Mouse (Mus musculus) lung, adult 2 months (tissue): ENCODE data around the gene Orai2.

ENCODE experiments used
- CTCF ChIP-seq: fragments of 200-500 bp; IDR thresholded peaks from 2 replicates; pipeline ENCODE4 v1.5.1; 2011; ENCODE audit warnings: mild to moderate bottlenecking, low read length, control low read depth; ENCODE audit not compliant: insufficient read depth
- POLR2A ChIP-seq: fragments of 200-500 bp; IDR thresholded peaks from 2 replicates; pipeline ENCODE4 v1.6.1; 2011; ENCODE audit warnings: low read depth, mild to moderate bottlenecking, control low read depth, low read length, borderline replicate concordance; ENCODE audit errors: extremely low read depth

DNA sequence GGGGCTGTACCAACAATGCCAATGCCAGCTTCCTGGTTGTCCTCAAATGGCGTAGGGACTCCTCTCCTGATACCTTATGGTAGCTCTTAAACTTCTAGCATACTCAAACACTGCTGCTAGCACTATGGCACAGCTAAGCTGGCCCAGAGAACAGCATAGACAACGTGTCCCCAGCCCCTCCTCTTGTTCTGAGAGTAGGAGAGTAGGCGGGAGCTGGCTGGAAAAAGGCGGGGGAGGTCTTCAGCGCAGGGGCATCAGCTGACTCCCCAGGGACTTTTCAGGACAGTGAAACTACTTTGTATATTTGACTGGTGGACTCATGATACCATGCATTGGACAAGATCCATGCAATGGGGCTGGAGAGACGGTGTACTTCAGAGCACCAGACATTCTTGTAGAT, 11.5 kb upstream of the Orai2 start:
- TF ChIP-seq CTCF (no peak), POLR2A (no peak)
